Mouse (Mus musculus) stomach, embryonic 14.5 days (tissue): ENCODE measurements around the gene Spop. TPM values are rescaled to one million over a fixed set of nuclear protein-coding genes. Genes with fewer than 3 reads are reported as not detected.

Source experiments
- ATAC-seq: fragments of 200-750 bp; cut with Nextera tagmentation; 2 replicates; pipeline ENCODE4 v1.8.0; 2017; ENCODE audit warnings: low read depth, moderate TSS enrichment; ENCODE audit not compliant: insufficient number of reproducible peaks, insufficient read depth, low FRiP score
- H3K27ac ChIP-seq: fragments of 300-500 bp; sonication (generic); 2 replicates; pipeline ENCODE4 v1.5.1; 2014; ENCODE audit warnings: mild to moderate bottlenecking, low read length, moderate library complexity, mixed read lengths
- H3K27me3 ChIP-seq: fragments of 300-500 bp; sonication (generic); 2 replicates; pipeline ENCODE4 v1.6.1; 2014; ENCODE audit warnings: low read length, control low read depth, mixed read lengths; ENCODE audit not compliant: control insufficient read depth, insufficient read depth
- H3K36me3 ChIP-seq: fragments of 300-500 bp; sonication (generic); 2 replicates; pipeline ENCODE4 v1.6.1; 2014; ENCODE audit warnings: mild to moderate bottlenecking, control low read depth, low read length, moderate library complexity, mixed read lengths; ENCODE audit not compliant: control insufficient read depth, insufficient read depth
- H3K4me1 ChIP-seq: fragments of 300-500 bp; sonication (generic); 2 replicates; pipeline ENCODE4 v1.6.1; 2014; ENCODE audit warnings: low read length, control low read depth, mixed read lengths; ENCODE audit not compliant: control insufficient read depth, insufficient read depth
- H3K4me2 ChIP-seq: fragments of 300-500 bp; sonication (generic); replicated peaks from 2 replicates; pipeline ENCODE4 v1.6.1; 2014; ENCODE audit warnings: low read depth, low read length, control low read depth
- H3K4me3 ChIP-seq: fragments of 300-500 bp; sonication (generic); 2 replicates; pipeline ENCODE4 v1.5.1; 2014; ENCODE audit warnings: low read depth, low read length, control low read depth
- H3K9ac ChIP-seq: fragments of 300-500 bp; sonication (generic); replicated peaks from 2 replicates; pipeline ENCODE4 v1.6.1; 2014; ENCODE audit warnings: low read depth, mild to moderate bottlenecking, control low read depth, low read length, moderate library complexity, mixed read lengths
- H3K9me3 ChIP-seq: fragments of 300-500 bp; sonication (generic); 2 replicates; pipeline ENCODE4 v1.6.1; 2016; ENCODE audit warnings: low read depth, low read length, control low read depth; ENCODE audit not compliant: control insufficient read depth
- WGBS: fragments of 180-500 bp; shearing (Covaris S2); extraction: QIAGEN DNeasy Blood & Tissue Kit; methylation state at CpG from one replicate; pipeline ENCODE4 v1.1.7; 2014; 5-methylcytosine and 5-hydroxymethylcytosine counted together
- polyA plus RNA-seq: library from polyadenylated mRNA; unstranded; fragments of >200 nt; fragmentation: Nextera tagmentation; extraction: Ambion mirVana; gene quantifications from 2 replicates; pipeline ENCODE4 v1.2.1, GENCODE M21; 2014

The Spop gene
- polyA plus RNA-seq, 1 experiment from 2014 or later, result 105 TPM

- H3K27me3 ChIP-seq, result no peaks in the 10 kb centered on the region
- peak within 1 kb of the TSS; percentile 53 for H3K27ac ChIP-seq
- peak within 1 kb of the TSS; percentile 59 for H3K4me2 ChIP-seq
- peaks cover 26% of the 10 kb centered on the region; the same call in 1 of the 2 replicates for H3K36me3 ChIP-seq
- under 1% methylated on average over 42 of the region's 42 CpGs for WGBS
- peak within 1 kb of the TSS; percentile 84 for H3K9ac ChIP-seq
- no peaks in the 10 kb centered on the region for H3K9me3 ChIP-seq
- H3K4me3 ChIP-seq, result peak within 1 kb of the TSS; percentile 88
- ATAC-seq, result peak; percentile 95
- peaks cover 5% of the 10 kb centered on the region; the same call in 1 of the 2 replicates for H3K4me1 ChIP-seq
These were observed 29.4 kb upstream of the Spop start, which contains the start of gene Slc35b1 for GRCm38 (mm10) chr11:95384319-95384972. Gene Slc35b1 (plus strand): TSS chr11:95384692.

- H3K4me2 ChIP-seq, result peak overlapping the region; percentile 59
- peaks cover 27% of the 10 kb centered on the region; the same call in 1 of the 2 replicates for H3K36me3 ChIP-seq
- H3K9me3 ChIP-seq, result no peaks in the 10 kb centered on the region
- H3K27ac ChIP-seq, result peak overlapping the region; percentile 53
- under 1% methylated on average over 14 of the region's 14 CpGs for WGBS
- peak overlapping the region; percentile 84 for H3K9ac ChIP-seq
- H3K4me3 ChIP-seq, result peak overlapping the region; percentile 88
- H3K27me3 ChIP-seq, result no peaks in the 10 kb centered on the region
- ATAC-seq, result 0 out of 2 replicates have a peak, but pooled peaks have one; percentile 11
- H3K4me1 ChIP-seq, result peaks cover 5% of the 10 kb centered on the region; the same call in 1 of the 2 replicates
These were observed 28.9 kb upstream of the Spop start for GRCm38 (mm10) chr11:95384973-95385320.

- H3K27ac ChIP-seq, result no peak overlapping the region
- H3K27me3 ChIP-seq, result no peaks in the 10 kb centered on the region
- ATAC-seq, result no peak
- H3K4me3 ChIP-seq, result no peak overlapping the region
- 86% methylated on average over 7 of the region's 7 CpGs for WGBS
- no peak overlapping the region for H3K4me2 ChIP-seq
- no peak overlapping the region for H3K9ac ChIP-seq
- no peaks in the 10 kb centered on the region for H3K9me3 ChIP-seq
- H3K36me3 ChIP-seq, result peaks cover 33% of the 10 kb centered on the region
- peaks cover 8% of the 10 kb centered on the region for H3K4me1 ChIP-seq
These were observed 26.5 kb upstream of the Spop start for GRCm38 (mm10) chr11:95387354-95387753.

GRCm38 (mm10) chr11:95389006-95389405 is 24.9 kb upstream of the Spop start:
- Histone ChIP-seq H3K27ac (no peak overlapping the region), H3K9me3 (no peaks in the 10 kb centered on the region), H3K4me1 (peaks cover 9% of the 10 kb centered on the region), H3K27me3 (no peaks in the 10 kb centered on the region), H3K4me2 (no peak overlapping the region), H3K36me3 (peaks cover 33% of the 10 kb centered on the region), H3K4me3 (no peak overlapping the region), H3K9ac (no peak overlapping the region)
- no peak for ATAC-seq
- 71% methylated on average over 3 of the region's 3 CpGs for WGBS

GRCm38 (mm10) chr11:95390420-95390819 is 23.5 kb upstream of the Spop start:
- no peak overlapping the region for H3K4me3 ChIP-seq
- 90% methylated on average over 6 of the region's 6 CpGs for WGBS
- H3K4me2 ChIP-seq, result no peak overlapping the region
- no peak for ATAC-seq
- H3K9me3 ChIP-seq, result no peaks in the 10 kb centered on the region
- peaks cover 7% of the 10 kb centered on the region for H3K4me1 ChIP-seq
- H3K36me3 ChIP-seq, result peaks cover 33% of the 10 kb centered on the region
- H3K27ac ChIP-seq, result no peak overlapping the region
- no peak overlapping the region for H3K9ac ChIP-seq
- no peaks in the 10 kb centered on the region for H3K27me3 ChIP-seq

DNA sequence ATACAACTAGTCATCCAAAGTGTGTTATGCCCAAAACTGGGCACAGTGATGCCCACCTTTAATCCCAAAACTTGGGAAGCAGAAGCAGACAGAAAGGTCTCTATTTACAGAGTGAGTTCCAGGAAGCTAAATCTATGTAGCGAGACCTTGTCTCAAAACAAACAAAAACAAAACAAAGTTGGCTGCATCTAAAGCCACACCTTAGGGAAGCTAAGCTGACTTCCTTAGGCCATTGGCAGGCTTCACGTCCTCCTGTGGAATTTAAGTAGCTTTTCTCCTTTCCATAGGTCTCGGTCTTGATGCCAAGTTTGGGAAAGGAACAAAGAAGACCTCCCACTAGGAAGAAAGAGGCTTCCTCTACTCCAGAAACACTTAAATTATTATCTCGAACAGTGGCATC is 22.7 kb upstream of the Spop start:
- WGBS, result 75% methylated on average over 4 of the region's 4 CpGs
- H3K27ac ChIP-seq, result no peak overlapping the region
- no peak overlapping the region for H3K4me3 ChIP-seq
- peaks cover 33% of the 10 kb centered on the region for H3K36me3 ChIP-seq
- H3K27me3 ChIP-seq, result no peaks in the 10 kb centered on the region
- no peak overlapping the region for H3K4me2 ChIP-seq
- no peak for ATAC-seq
- no peaks in the 10 kb centered on the region for H3K9me3 ChIP-seq
- peaks cover 4% of the 10 kb centered on the region; the same call in 1 of the 2 replicates for H3K4me1 ChIP-seq
- H3K9ac ChIP-seq, result no peak overlapping the region

- WGBS, result 70% methylated on average over 5 of the region's 5 CpGs
- H3K4me2 ChIP-seq, result no peak overlapping the region
- peaks cover 33% of the 10 kb centered on the region for H3K36me3 ChIP-seq
- H3K9ac ChIP-seq, result no peak overlapping the region
- H3K9me3 ChIP-seq, result no peaks in the 10 kb centered on the region
- ATAC-seq, result no peak
- no peak overlapping the region for H3K4me3 ChIP-seq
- H3K27ac ChIP-seq, result no peak overlapping the region; the same call in 1 of the 2 replicates
- H3K27me3 ChIP-seq, result no peaks in the 10 kb centered on the region
- peaks cover 4% of the 10 kb centered on the region; the same call in 1 of the 2 replicates for H3K4me1 ChIP-seq
These were observed 22.1 kb upstream of the Spop start for GRCm38 (mm10) chr11:95391743-95392142.

- no peak overlapping the region for H3K4me2 ChIP-seq
- ATAC-seq, result no peak
- no peaks in the 10 kb centered on the region for H3K27me3 ChIP-seq
- peak overlapping the region; percentile 49; the same call in 1 of the 2 replicates for H3K27ac ChIP-seq
- H3K9me3 ChIP-seq, result no peaks in the 10 kb centered on the region
- peaks cover 32% of the 10 kb centered on the region for H3K36me3 ChIP-seq
- H3K4me3 ChIP-seq, result no peak overlapping the region
- 56% methylated on average over 7 of the region's 7 CpGs for WGBS
- no peak overlapping the region for H3K9ac ChIP-seq
- H3K4me1 ChIP-seq, result peaks cover 4% of the 10 kb centered on the region; the same call in 1 of the 2 replicates
These were observed 21.6 kb upstream of the Spop start for GRCm38 (mm10) chr11:95392223-95392667.
